Mouse (Mus musculus) embryo, embryonic 10 days (tissue): ENCODE data around the gene Pkm.

ENCODE experiments used
- DNase-seq: peaks from one replicate; pipeline ENCODE4 v3.0.0-alpha.2; 2015; ENCODE audit warnings: low spot score

Pkm gene

GRCm38 (mm10) chr9:59655958-59656634, at the start of gene Pkm:
Gene Pkm, plus strand, starts transcription at chr9:59656368.
- peak; percentile 99 for DNase-seq

DNA sequence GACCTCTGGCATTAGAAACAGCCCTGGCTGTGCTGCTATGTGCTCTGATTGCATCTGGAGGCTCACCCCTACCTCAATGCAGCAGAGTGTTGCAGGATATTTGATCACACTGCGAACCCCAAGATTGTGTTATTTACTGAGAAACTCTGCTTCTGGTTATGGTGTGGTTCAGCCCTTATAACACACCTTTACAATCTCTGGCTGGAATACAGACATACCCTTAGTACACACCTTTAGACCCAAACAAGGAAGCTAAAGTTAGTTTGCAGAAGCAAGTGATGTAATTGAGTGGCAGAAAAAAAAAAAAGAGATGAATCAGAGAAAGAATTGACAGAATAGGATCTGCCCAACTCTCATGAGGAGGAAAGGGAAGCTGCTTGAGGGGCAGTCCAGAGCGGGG, 45.2 kb upstream of the Pkm start:
- DNase-seq = no peak

DNA sequence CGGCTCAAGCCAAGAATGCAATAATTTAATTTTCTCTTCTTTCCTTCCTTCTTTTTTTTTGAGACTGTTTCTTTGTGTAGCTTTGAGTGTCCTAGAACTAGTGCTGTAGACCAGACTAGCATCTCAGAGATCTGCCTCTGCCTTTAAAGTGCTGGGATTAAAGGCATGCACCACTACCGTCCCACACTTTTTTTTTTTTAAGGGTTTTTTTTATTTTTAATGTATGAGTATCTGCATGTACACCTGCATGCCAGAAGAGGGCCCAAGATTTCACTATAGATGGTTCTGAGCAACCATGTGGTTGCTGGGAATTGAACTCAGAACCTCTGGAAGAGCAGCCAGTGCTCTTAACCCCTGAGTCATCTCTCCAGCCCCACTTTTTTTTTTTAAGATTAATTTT, 40.4 kb upstream of the Pkm start:
- no peak for DNase-seq

DNA sequence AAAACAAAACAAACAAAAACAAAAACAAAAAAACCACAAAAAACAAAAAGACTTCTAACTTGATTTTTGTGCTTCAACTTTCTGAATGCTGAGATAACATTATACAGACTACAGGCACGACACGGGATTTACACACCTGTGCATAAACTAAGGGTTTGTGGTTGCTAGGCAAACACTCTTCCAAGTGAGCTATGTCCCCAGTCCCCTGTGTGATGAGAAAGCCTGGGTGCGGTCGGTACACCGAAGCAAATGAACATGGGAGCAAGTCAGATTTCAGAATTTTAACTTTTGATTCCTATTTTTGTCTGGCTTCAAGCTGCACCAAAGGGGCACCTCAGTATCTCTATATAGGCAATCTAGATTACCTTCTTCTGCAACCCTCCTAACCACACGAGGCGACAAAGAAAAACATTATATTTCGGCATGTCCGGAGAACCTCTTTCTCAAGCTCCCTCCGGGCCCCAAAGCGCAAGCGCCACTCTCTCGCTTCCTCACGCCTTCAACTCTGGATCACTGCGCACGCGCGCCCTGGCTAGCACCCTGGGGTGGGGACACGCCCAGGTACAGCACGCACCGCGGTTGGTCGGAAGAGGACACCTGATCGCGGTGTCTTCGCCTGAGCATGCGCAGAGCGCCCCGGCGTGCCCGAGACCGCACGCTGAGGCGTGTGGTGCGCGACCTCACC, 39.4 kb upstream of the Pkm start, which contains the start of gene Parp6:
Parp6 (plus strand) TSS at position 663 of the 685 bp plus-strand sequence.
- DNase-seq = peak; percentile 99

DNA sequence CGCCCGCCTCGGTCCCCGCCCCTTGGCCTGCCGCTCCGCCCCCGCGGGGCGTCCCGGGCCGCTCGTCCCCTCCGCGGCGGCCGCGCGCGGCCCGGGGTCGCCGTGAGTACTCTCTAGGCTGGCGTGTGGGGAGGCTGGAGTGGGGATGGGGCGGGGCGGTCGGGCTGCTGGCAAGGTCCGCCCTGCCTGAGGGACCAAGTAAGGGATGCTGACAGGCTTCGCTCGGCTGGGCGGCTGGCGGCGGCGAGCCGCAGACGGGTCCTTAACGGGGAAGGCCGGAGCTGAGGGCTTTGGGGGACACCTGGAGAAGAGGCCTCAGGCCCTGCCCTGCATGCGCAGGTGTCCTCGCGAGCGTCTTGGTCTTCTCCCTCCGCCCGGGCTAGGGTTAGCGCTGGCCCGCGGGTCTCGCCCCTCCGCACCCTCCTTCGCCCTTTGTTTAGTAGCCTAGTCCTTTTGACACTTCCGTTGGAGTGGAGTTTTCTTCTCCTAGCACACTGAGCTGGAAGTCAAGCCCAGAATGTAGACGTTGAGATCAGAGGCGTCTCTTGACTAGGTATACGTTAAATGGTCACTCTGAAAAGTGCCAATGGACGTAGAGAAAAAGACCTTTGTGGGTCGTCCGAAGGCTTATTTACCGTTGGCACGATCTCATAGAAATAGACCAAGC, 38.7 kb upstream of the Pkm start:
- peak; percentile 62 for DNase-seq

GRCm38 (mm10) chr9:59638372-59638771, 17.8 kb upstream of the Pkm start:
- DNase-seq = no peak

DNA sequence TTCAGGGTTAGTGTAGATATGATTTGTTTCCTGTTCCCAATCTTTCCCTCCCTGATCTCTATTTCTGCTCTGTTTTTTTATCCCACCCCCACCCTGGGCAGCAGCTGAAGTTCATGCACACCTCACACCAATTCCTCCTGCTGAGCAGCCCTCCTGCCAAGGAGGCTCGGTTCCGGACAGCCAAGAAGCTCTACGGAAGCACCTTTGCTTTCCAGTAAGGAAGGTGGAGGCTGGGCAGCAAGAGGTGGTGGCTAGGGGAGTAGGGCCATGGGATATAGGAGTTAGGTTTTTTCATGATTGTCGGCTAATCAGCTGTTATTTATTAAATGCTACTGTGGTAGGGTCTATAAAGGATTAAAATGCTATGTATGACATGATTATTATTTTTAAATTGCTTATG, 16.2 kb upstream of the Pkm start:
- no peak for DNase-seq

- no peak for DNase-seq
These were observed 14.8 kb upstream of the Pkm start for GRCm38 (mm10) chr9:59641320-59641719.

DNA sequence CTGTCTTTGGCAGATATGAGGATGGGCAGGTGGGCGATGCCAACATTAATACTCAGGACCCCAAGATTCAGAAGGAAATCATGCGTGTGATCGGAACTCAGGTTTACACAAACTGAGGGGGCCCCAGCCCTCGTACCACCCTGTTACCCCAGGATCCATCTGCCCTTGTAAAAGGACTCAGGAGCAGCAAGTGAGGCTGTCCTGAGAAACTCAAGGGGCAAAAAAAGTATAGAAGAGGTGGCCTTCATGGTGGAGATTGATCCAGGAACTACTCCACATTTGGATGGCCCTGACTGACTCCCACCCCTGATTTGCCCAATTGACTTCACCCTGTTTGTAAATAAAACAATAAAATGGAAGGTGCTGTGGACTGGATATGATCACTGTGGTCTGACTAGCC, 6.3 kb upstream of the Pkm start:
- no peak for DNase-seq

DNA sequence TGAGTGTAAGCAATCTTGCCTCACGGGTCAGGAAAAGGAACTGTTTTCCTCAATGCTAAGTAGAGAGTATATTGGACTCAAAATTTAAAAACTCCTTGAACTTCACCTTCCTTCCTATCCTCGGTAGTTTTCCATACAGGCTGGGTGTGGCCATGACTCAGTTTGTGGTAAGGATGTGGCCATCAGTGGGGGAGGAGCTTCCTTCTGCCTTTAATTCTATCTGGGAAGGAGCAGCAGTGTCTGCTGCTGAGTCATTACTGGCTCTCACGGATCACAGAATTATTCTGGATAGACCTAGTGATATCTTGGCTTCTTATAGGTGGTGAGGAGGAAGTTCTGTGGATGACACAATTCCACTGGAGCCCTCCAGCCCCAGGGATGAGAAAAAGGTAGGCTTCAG, 2.8 kb upstream of the Pkm start:
- no peak for DNase-seq

DNA sequence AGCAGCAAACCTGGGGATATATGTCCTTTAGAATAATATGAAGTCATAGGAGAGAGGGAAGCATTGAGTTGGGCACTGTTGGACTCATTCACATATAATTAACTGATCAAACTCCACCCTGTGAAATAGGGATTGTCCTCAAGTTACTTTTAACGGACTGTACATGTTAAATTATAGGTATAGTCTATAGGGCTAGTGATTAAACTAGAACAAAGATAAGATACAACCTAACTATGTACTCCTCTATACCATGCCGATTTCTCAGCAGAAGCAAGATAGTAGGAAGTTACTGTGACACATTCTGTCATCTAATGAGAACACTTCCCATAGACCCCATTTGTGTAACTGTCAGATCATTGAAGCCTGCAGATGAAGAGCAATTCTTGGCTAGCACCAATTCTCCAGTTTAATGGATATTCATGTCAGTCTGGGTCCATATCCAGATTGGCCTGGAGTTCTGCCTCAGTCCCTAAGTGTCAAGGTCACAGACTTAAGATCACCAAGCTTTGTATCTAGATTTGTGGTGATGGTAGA, 1.7 kb upstream of the Pkm start:
- no peak for DNase-seq

DNA sequence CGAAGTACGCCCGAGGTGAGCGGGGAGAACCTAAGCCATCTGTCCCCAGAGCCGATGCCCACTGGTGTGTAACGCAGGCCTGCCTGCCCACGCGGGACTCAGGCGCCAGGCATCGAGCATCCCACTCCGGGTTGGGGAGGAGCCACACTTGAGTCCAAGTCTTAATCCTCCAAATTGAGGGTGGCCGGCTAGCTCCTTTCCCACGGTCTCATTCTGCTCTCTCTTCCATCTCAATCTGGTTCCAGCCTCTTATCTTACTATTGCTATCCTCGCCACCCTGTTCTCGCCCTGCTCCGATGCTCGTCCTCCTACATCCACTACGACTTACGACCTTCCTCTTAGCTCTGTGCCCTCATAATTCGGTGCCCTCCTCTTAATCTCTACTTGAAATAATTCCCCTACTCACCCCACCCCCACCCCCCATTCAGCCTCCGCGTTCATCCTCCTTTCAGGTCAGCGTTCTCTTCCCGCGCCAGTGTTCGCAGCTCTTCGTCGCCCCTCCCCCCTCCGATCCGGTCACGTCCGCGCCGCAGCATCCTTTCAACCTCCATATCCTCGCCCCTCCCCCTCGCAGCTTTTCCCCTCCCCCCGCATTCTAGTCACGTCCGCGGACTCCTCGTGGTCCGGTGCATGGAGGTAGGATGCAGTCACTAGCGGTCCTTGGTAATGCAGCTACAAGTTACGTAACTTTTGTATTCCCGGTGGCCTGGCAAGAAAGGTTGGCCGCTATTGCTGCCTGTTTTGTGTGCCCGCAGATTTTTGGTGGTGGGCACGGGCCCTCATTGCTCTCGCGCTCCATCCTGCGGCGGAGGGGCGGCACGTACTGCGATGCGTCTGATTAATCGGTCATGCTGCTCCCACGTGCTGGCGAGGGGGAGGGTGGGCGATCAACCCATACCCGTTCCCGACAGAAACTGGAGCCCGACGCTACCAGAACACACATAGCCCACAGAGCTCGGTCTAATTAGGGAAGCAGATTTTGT, 758 bp downstream of the Pkm start:
- DNase-seq = peak; percentile 95

DNA sequence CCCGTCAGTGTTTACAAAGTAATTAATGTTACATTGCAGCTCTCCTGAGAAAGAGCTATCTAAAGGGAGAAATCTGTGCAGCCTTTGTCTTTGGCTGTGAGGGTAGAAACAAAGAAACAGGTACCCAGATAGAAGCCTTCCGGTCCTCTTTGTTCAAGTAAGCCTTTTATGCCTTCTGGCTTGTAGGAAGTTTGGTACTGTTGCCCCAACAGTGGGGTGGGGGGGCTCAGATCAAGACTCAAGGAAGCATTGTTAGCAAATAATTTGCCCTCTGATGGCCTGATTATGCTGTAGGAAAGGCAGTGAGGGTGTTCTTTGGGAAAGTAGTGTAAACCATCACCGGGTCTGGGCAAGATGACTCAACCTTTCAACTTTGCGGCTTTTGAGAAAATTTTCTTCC, 2.0 kb downstream of the Pkm start:
- no peak for DNase-seq

GRCm38 (mm10) chr9:59659036-59660026, 3.2 kb downstream of the Pkm start:
- peak; percentile 93 for DNase-seq

DNA sequence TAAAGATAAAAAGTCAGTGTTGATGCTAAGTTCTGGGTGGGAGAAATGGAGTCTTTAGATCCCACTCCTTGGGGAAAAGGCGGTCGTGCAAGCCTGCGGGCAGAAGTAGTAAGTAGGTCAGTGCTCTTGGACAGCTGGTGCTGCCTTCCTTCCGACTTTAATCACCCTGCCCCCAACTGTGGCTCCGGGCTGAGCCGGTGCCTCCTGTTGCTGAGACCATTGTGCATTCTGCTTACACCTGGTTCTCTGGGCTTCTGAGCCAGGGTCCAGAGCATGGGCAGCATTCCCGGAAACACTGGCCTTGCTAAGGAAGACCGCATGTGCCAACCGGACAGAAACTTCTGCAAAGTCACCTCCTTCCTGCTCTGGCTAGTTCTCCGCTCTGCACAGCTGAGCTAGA, 4.3 kb downstream of the Pkm start:
- DNase-seq = no peak

DNA sequence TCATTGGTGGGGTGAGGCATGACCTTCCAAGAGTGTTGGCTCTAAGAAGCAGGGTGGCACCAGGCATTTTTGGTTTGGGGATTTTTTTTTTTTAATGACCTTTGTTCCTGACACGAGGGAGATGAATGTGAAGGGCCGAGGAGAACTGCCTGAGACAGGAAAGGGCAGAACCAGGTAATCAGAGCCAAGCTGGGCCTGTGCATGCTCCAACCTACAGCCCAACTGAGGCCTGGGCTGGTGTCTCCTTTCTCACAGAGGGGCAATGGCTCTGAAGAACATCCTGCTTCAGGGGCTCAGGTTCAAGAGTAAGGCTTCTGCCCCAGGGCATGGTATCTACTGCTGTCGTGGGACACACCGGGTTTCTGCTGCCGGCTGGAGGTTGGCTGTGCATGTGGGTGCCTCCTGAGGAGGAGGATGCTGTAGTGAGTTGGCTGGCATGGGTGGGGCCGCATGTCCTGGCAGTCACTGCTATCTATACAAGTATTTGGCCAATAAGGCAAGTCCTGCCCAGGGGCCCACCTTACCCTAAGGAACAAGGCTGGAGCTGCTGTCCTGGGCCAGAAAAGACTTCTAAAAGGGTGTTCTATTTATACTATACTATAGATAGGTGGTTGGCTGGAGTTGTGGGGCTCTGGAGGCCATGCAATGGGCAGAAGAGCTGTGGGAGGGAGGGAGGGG, 5.3 kb downstream of the Pkm start:
- no peak for DNase-seq

GRCm38 (mm10) chr9:59663226-59663625, 7.1 kb downstream of the Pkm start:
- no peak for DNase-seq

DNA sequence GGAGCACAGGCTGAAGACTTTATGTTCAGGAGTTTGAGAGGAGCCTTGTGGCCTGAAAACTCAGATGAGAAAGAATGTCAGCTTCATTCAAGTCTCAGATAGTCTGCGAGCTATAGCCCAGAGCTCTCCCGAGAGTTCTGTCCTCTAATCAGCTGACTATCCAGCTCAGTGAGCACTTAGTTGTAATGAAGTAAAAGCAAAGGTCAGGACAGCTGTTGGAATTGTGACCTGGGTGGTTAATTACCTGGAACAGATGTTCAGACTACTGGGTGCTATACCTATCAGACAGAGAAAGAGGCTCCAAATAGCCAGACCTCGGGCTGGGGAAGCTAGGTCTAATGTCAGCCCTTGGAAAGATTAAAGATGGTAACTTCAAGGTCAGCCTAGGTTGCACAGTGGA, 7.8 kb downstream of the Pkm start:
- DNase-seq = no peak

- DNase-seq = no peak
These were observed 8.6 kb downstream of the Pkm start for GRCm38 (mm10) chr9:59664664-59665256.

DNA sequence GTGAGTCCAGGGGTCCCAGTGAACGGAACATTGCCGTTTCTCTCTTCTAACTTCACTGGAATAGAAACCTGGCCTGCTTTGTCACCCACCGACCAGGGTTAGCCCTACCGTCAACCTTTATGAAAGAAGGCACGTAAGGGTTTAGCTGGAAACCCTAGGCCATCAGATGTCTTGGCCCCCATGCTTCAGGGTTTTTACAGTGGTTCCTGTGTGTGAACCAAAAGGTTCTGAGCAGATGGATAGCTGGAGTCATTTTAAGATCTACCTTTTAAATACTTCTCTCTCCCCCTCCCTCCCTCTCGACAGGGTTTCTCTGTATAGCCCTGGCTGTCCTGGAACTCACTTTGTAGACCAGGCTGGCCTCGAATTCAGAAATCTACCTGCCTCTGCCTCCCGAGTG, 9.8 kb downstream of the Pkm start:
- DNase-seq = no peak
